Mouse (Mus musculus) heart, adult 18-20 months (tissue): ENCODE data around the gene Chodl. TPM values are rescaled to one million over a fixed set of nuclear protein-coding genes. Genes with fewer than 3 reads are reported as not detected.

Experiments
- DNase-seq, 2 experiments: peaks; one replicate each; pipeline ENCODE4 v3.0.0; 2021 to 2022; ENCODE audit warnings: mixed read lengths in 1 of 2
- long read RNA-seq, 2 experiments: library from polyadenylated mRNA; stranded (forward); transcript quantifications; one replicate each; pipeline ENCODE4 v2.0.0; 2021
- total RNA-seq, 2 experiments: library from RNA; stranded (reverse); gene quantifications; 2 replicates each; pipeline ENCODE4 v1.2.3; 2021

Gene Chodl
- under 1 TPM in 1 of 2 experiments, not detected in 1; 0.57 TPM for total RNA-seq
- long read RNA-seq, experiment 1: 0 reads
- long read RNA-seq, experiment 2: 0 reads

GRCm38 (mm10) chr16:78930382-78931286 is at the start of gene Chodl:
Chodl (plus strand) TSS chr16:78930948.
- peak in 1 of 2 experiments; percentile 2 for DNase-seq

- no peak for DNase-seq
Measured at GRCm38 (mm10) chr16:78922644-78923043, 8.1 kb upstream of the Chodl start.

- DNase-seq: no peak
Measured at GRCm38 (mm10) chr16:78931287-78932025, 708 bp downstream of the Chodl start.

- DNase-seq: no peak
Measured at GRCm38 (mm10) chr16:78934298-78934697, 3.5 kb downstream of the Chodl start.

GRCm38 (mm10) chr16:78937755-78938154 is 7.0 kb downstream of the Chodl start:
- DNase-seq: peak; percentile 8 to 14

GRCm38 (mm10) chr16:78950359-78950758 is 19.6 kb downstream of the Chodl start:
- no peak for DNase-seq

GRCm38 (mm10) chr16:78957434-78957833 is 26.7 kb downstream of the Chodl start:
- DNase-seq: no peak

GRCm38 (mm10) chr16:78969091-78969731 is 38.5 kb downstream of the Chodl start:
- DNase-seq: peak in 1 of 2 experiments; percentile 15

- no peak for DNase-seq
Measured at GRCm38 (mm10) chr16:78974099-78974498, 43.4 kb downstream of the Chodl start.

GRCm38 (mm10) chr16:78976384-78976783 is 45.6 kb downstream of the Chodl start:
- no peak for DNase-seq

Other genes starting within 250 kb of the Chodl start
- gene Tmprss15, start 160.1 kb downstream of the Chodl start, total RNA-seq: not detected